Mouse (Mus musculus) brain, adult 10 weeks (tissue): ENCODE data around the gene Elk3. TPM values are rescaled to one million over a fixed set of nuclear protein-coding genes. Genes with fewer than 3 reads are reported as not detected.

Experiments used
- polyA plus RNA-seq: library from polyadenylated mRNA; stranded (reverse); fragments of 350-450 nt; fragmentation: Illumina TruSeq; extraction: RNeasy Lipid Tissue Mini Kit (QIAGEN cat#74804); gene quantifications from one replicate; pipeline ENCODE4 v1.2.3, GENCODE M21; 2015; ENCODE audit warnings: low read depth, low replicate concordance

Elk3 gene
- 5.1 TPM for polyA plus RNA-seq

DNA sequence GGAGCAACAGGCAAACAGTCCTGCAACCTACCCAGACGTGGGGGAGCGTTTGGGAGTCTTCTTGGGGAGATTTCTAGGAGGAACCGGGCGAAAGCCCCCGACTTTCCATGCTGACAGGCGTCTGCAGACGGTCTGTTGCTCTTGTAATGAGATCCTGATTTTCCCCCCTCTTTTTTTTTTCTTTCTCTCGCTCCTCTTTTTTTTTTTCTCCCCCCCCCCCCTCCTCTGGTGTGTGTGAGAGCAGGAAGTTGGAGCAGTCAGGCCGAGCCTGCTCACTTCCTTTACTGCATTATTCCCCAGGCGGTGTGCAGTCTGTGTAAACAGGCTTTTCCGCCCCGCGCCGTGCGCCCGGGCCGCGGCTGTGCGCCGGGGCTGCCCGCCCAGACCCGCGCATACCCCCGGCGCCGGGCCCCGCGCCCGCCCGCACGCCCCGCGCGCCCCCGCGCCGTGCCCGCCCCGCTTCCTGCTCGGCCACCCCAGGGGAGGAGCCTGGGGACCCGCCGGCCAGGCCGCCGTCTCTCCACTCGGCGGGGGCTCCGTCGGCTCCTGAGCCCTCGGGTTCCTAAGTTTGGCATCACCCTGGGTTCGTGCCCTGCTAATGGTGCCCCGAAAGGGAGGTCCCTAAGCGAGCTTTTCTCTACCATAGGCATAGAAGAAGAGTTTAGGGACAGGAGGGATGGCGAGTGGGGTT lies at the start of gene Elk3:
Gene Elk3 (minus strand): TSS at position 415 of the 691 bp plus-strand sequence.

Other genes with a start within 250 kb of the Elk3 start
- 3.3 TPM for gene Cfap54, start 229.5 kb downstream of the Elk3 start, polyA plus RNA-seq
- gene Cdk17, start 150.3 kb downstream of the Elk3 start, polyA plus RNA-seq, result 121 TPM
- 53.0 TPM for gene Lta4h, start 142.3 kb upstream of the Elk3 start, polyA plus RNA-seq
- gene Hal, start 177.6 kb upstream of the Elk3 start, polyA plus RNA-seq, result not detected
- 0.30 TPM for gene Amdhd1, start 228.9 kb upstream of the Elk3 start, polyA plus RNA-seq
- not detected for gene Ccdc38, start 229.5 kb upstream of the Elk3 start, polyA plus RNA-seq